Mouse (Mus musculus): ENCODE measurements at regions not wholly inside any gene's neighbourhood (a gene's known extent, or its start where the extent isn't known, plus 50 kb on each side); places are given as distances from the start of the nearest gene placed in this dataset.
"Not testable (repeated sequence)": the region's sequence is repeated elsewhere in the genome, so short reads cannot be mapped to it uniquely, and the experiment has no call there.

- Histone ChIP-seq H3K9ac (no peak overlapping the region), H3K27me3 (replicated peaks) (no peaks in the 10 kb centered on the region), H3K9me3 (replicated peaks) (no peaks in the 10 kb centered on the region), H3K4me1 (no peaks in the 10 kb centered on the region), H3K4me2 (no peak overlapping the region), H3K4me3 (no peak overlapping the region), H3K27ac (no peak overlapping the region), H3K36me3 (no peaks in the 10 kb centered on the region)
- ATAC-seq, result no peak
- 70% methylated on average over 3 of the region's 3 CpGs for WGBS (ENCODE audit: insufficient replicate concordance)
These were observed 148.7 kb upstream of the Pou3f3 start for GRCm38 (mm10) chr1:42546879-42547278.

GRCm38 (mm10) chr1:42557301-42557700 lies 138.3 kb upstream of the Pou3f3 start:
- no peak overlapping the region for H3K27ac ChIP-seq
- H3K9ac ChIP-seq, result no peak overlapping the region
- H3K9me3 ChIP-seq (replicated peaks), result no peaks in the 10 kb centered on the region
- H3K27me3 ChIP-seq (replicated peaks), result no peaks in the 10 kb centered on the region
- no peaks in the 10 kb centered on the region for H3K36me3 ChIP-seq
- no peak overlapping the region for H3K4me2 ChIP-seq
- no peaks in the 10 kb centered on the region for H3K4me1 ChIP-seq
- 56% methylated on average over 2 of the region's 2 CpGs for WGBS (ENCODE audit: insufficient replicate concordance)
- no peak for ATAC-seq
- no peak overlapping the region for H3K4me3 ChIP-seq

- no peaks in the 10 kb centered on the region for H3K9me3 ChIP-seq (replicated peaks)
- no peak for ATAC-seq
- H3K27me3 ChIP-seq (replicated peaks), result no peaks in the 10 kb centered on the region
- no peaks in the 10 kb centered on the region for H3K4me1 ChIP-seq
- H3K4me3 ChIP-seq, result no peak overlapping the region
- no peak overlapping the region for H3K4me2 ChIP-seq
- H3K9ac ChIP-seq, result no peak overlapping the region
- no peak overlapping the region for H3K27ac ChIP-seq
- no peaks in the 10 kb centered on the region for H3K36me3 ChIP-seq
- 76% methylated on average over 6 of the region's 6 CpGs for WGBS (ENCODE audit: insufficient replicate concordance)
These were observed 127.9 kb upstream of the Pou3f3 start for GRCm38 (mm10) chr1:42567640-42568039.

- no peaks in the 10 kb centered on the region for H3K9me3 ChIP-seq (replicated peaks)
- H3K4me1 ChIP-seq, result no peaks in the 10 kb centered on the region
- no peaks in the 10 kb centered on the region for H3K36me3 ChIP-seq
- H3K4me2 ChIP-seq, result no peak overlapping the region
- H3K4me3 ChIP-seq, result no peak overlapping the region
- no peak for ATAC-seq
- no peaks in the 10 kb centered on the region for H3K27me3 ChIP-seq (replicated peaks)
- H3K9ac ChIP-seq, result no peak overlapping the region
- H3K27ac ChIP-seq, result no peak overlapping the region
- WGBS (ENCODE audit: insufficient replicate concordance), result 79% methylated on average over 3 of the region's 3 CpGs
These were observed 110.4 kb upstream of the Pou3f3 start for GRCm38 (mm10) chr1:42585191-42585590.

GRCm38 (mm10) chr1:42588499-42588898 lies 107.1 kb upstream of the Pou3f3 start:
- Histone ChIP-seq H3K27me3 (replicated peaks) (no peaks in the 10 kb centered on the region), H3K36me3 (no peaks in the 10 kb centered on the region), H3K4me3 (no peak overlapping the region), H3K9me3 (replicated peaks) (no peaks in the 10 kb centered on the region), H3K27ac (no peak overlapping the region), H3K4me1 (no peaks in the 10 kb centered on the region), H3K4me2 (no peak overlapping the region), H3K9ac (no peak overlapping the region)
- no peak for ATAC-seq
- 20% methylated on average over 10 of the region's 10 CpGs for WGBS (ENCODE audit: insufficient replicate concordance)

- no peak overlapping the region for H3K4me3 ChIP-seq
- H3K4me1 ChIP-seq, result no peaks in the 10 kb centered on the region
- no peak overlapping the region for H3K4me2 ChIP-seq
- H3K9ac ChIP-seq, result no peak overlapping the region
- no peak for ATAC-seq
- no peaks in the 10 kb centered on the region for H3K27me3 ChIP-seq (replicated peaks)
- WGBS (ENCODE audit: insufficient replicate concordance), result 41% methylated on average over 7 of the region's 7 CpGs
- H3K9me3 ChIP-seq (replicated peaks), result no peaks in the 10 kb centered on the region
- H3K36me3 ChIP-seq, result no peaks in the 10 kb centered on the region
- H3K27ac ChIP-seq, result no peak overlapping the region
These were observed 106.1 kb upstream of the Pou3f3 start for GRCm38 (mm10) chr1:42589442-42589841.

GRCm38 (mm10) chr1:42591855-42592254 lies 103.7 kb upstream of the Pou3f3 start:
- Histone ChIP-seq H3K4me3 (no peak overlapping the region), H3K9me3 (replicated peaks) (no peaks in the 10 kb centered on the region), H3K27me3 (replicated peaks) (no peaks in the 10 kb centered on the region), H3K27ac (no peak overlapping the region), H3K4me1 (no peaks in the 10 kb centered on the region), H3K9ac (no peak overlapping the region), H3K4me2 (no peak overlapping the region), H3K36me3 (no peaks in the 10 kb centered on the region)
- 41% methylated on average over 1 of the region's 1 CpGs for WGBS (ENCODE audit: insufficient replicate concordance)
- ATAC-seq, result no peak

- H3K4me2 ChIP-seq, result no peak overlapping the region
- H3K4me1 ChIP-seq, result no peaks in the 10 kb centered on the region
- H3K4me3 ChIP-seq, result no peak overlapping the region
- no peak overlapping the region for H3K9ac ChIP-seq
- H3K9me3 ChIP-seq (replicated peaks), result no peaks in the 10 kb centered on the region
- no peaks in the 10 kb centered on the region for H3K27me3 ChIP-seq (replicated peaks)
- H3K27ac ChIP-seq, result no peak overlapping the region
- 63% methylated on average over 4 of the region's 4 CpGs for WGBS (ENCODE audit: insufficient replicate concordance)
- no peaks in the 10 kb centered on the region for H3K36me3 ChIP-seq
- ATAC-seq, result no peak
These were observed 98.5 kb upstream of the Pou3f3 start for GRCm38 (mm10) chr1:42597065-42597464.

- no peak overlapping the region for H3K27ac ChIP-seq
- no peak overlapping the region for H3K4me2 ChIP-seq
- WGBS (ENCODE audit: insufficient replicate concordance), result 64% methylated on average over 6 of the region's 6 CpGs
- H3K4me1 ChIP-seq, result no peaks in the 10 kb centered on the region
- H3K9me3 ChIP-seq (replicated peaks), result no peaks in the 10 kb centered on the region
- ATAC-seq, result no peak
- no peak overlapping the region for H3K9ac ChIP-seq
- H3K36me3 ChIP-seq, result no peaks in the 10 kb centered on the region
- H3K4me3 ChIP-seq, result no peak overlapping the region
- H3K27me3 ChIP-seq (replicated peaks), result no peaks in the 10 kb centered on the region
These were observed 96.3 kb upstream of the Pou3f3 start for GRCm38 (mm10) chr1:42599238-42599637.

GRCm38 (mm10) chr1:42606251-42606650 lies 89.3 kb upstream of the Pou3f3 start:
- Histone ChIP-seq H3K27me3 (replicated peaks) (no peaks in the 10 kb centered on the region), H3K4me3 (no peak overlapping the region), H3K4me1 (no peaks in the 10 kb centered on the region), H3K9me3 (replicated peaks) (no peaks in the 10 kb centered on the region), H3K4me2 (no peak overlapping the region), H3K9ac (no peak overlapping the region), H3K36me3 (no peaks in the 10 kb centered on the region), H3K27ac (no peak overlapping the region)
- ATAC-seq, result no peak
- WGBS (ENCODE audit: insufficient replicate concordance), result 78% methylated on average over 7 of the region's 7 CpGs

- not testable (repeated sequence) for H3K9ac ChIP-seq
- ATAC-seq, result 0 out of 2 replicates have a peak, but pooled peaks have one; percentile 21
These were observed 88.0 kb upstream of the Pou3f3 start for GRCm38 (mm10) chr1:42607466-42608043.

GRCm38 (mm10) chr1:42623766-42624165 lies 71.8 kb upstream of the Pou3f3 start:
- Histone ChIP-seq H3K27me3 (replicated peaks) (no peaks in the 10 kb centered on the region), H3K27ac (no peak overlapping the region), H3K9me3 (replicated peaks) (no peaks in the 10 kb centered on the region), H3K4me1 (no peaks in the 10 kb centered on the region), H3K36me3 (no peaks in the 10 kb centered on the region), H3K4me2 (no peak overlapping the region), H3K9ac (no peak overlapping the region), H3K4me3 (no peak overlapping the region)
- WGBS (ENCODE audit: insufficient replicate concordance), result 73% methylated on average over 6 of the region's 6 CpGs
- ATAC-seq, result no peak

More at GRCm38 (mm10) chr1:42607466-42608043, 88.0 kb upstream of the Pou3f3 start:
- 50% methylated on average over 4 of the region's 4 CpGs for WGBS (ENCODE audit: insufficient replicate concordance)
- not testable (repeated sequence) for H3K36me3 ChIP-seq; H3K4me1 ChIP-seq; H3K27ac ChIP-seq; H3K4me2 ChIP-seq; H3K27me3 ChIP-seq (replicated peaks); H3K4me3 ChIP-seq; H3K9me3 ChIP-seq (replicated peaks)

- WGBS (ENCODE audit: insufficient replicate concordance), result 38% methylated on average over 12 of the region's 12 CpGs
- ATAC-seq, result no peak
- no peak overlapping the region for H3K9ac ChIP-seq
- no peaks in the 10 kb centered on the region for H3K36me3 ChIP-seq
- H3K9me3 ChIP-seq (replicated peaks), result no peaks in the 10 kb centered on the region
- no peaks in the 10 kb centered on the region for H3K4me1 ChIP-seq
- no peak overlapping the region for H3K4me2 ChIP-seq
- no peaks in the 10 kb centered on the region for H3K27me3 ChIP-seq (replicated peaks)
- H3K4me3 ChIP-seq, result no peak overlapping the region
- H3K27ac ChIP-seq, result no peak overlapping the region
These were observed 66.8 kb upstream of the Pou3f3 start for GRCm38 (mm10) chr1:42628800-42629199.
